Mouse (Mus musculus): ENCODE data around the gene Pdxk. TPM values are rescaled to one million over a fixed set of nuclear protein-coding genes. Genes with fewer than 3 reads are reported as not detected.
A peak's percentile ranks its signal among the peaks of the same experiment; 100 is the strongest.
"Not testable (repeated sequence)": the region's sequence is repeated elsewhere in the genome, so short reads cannot be mapped to it uniquely, and the experiment has no call there.

The Pdxk gene
- total RNA-seq (2014; fragmentation: Nextera tagmentation) = 19.2 and 20.1 TPM in 2 replicates
- 8.5 and 16.1 TPM in 2 replicates for total RNA-seq (2017)

DNA sequence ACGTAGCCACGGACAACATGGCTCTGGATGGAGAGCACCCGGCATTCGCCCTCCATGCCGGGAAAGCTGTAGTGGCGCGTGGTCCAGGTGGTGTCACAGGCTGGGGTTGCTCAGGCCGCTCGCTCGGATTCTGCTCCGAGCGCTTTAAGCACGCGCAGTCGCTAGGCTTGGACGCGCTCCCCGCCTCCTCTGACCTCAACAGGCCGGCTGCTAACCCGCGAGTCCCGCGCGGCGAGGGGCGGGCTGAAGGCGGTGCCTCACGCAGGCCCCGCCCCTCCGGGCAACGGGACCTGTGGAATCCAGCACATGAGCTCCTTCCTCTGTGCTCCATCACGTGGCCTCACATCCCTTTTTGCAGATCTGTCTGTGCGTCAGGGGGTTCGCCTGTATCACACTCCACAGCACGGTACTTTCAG lies at the start of gene Pdxk:
Gene Pdxk, minus strand, starts transcription at position 184 of the 416 bp plus-strand sequence.
- peak; percentile 88 for ATAC-seq (replicated peaks; ENCODE audit: low FRiP score, low TSS enrichment, poor library complexity, severe bottlenecking)

DNA sequence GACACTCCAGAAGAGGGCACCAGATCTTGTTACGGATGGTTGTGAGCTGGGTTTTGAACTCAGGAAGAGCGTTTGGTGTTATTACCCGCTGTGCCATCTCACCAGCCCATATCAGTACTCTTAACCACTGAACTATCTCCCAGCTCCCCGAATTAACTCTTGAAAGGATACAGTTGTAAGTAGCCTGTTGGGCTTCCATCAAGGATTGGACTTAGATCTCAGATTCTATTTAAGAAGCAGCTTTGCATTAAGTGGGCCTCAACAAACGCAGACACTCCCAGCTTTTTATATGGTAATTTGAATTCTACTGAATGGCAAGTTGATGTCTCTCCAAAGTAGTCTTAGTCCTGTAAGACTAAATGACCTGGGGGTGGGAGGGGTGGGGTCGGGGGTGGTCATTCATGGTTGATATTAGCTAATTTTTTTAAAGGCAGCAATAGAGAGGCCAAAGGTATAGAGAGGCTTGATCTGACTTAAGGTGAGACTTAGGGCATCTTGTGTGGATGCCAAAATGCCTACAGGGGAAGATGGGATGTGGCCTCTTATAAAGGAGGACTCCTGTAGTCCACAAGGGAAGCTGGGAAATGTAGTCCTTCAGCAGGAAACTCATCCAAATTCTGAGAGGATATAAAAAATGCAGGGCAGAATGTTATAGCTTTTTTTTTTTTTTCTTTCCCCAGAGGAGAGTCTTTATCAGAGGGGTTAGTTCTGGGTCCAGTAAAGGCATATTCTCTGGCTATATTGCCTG lies 38.4 kb upstream of the Pdxk start:
- no peak for ATAC-seq (replicated peaks; ENCODE audit: low FRiP score, low TSS enrichment, poor library complexity, severe bottlenecking)

DNA sequence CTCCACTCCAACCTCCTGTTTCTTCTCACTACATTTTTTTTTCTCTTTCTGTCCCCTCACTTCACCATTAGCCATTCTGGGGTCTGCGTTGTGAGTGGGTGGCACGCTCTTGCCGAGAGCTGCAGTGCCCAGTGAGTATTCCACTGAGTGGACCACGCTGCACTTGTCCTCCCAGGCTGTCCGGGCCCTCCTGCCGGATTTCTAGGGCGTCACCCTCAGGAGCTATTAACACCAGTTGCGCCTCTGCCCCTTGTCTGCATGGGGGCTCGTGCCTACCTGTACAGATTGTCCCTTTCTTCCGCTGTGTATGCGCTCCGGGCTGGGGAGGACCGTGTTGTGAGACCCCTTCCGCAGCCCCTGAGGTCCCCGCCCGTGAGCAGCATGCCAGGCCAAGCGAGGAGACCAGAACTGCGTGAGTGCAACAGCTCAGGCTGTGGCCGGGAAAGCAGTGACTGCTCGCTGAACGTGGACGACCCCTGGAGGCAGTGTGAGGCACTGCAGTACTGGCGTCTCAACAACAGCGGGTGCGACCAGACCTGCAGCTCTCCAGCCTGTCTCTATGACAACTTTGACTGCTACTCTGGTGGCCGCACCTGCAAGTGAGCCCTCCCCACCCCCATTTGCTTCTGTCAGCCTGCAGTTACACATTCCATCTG lies 22.8 kb upstream of the Pdxk start:
- ATAC-seq (replicated peaks; ENCODE audit: low FRiP score, low TSS enrichment, poor library complexity, severe bottlenecking) = peak; percentile 95

DNA sequence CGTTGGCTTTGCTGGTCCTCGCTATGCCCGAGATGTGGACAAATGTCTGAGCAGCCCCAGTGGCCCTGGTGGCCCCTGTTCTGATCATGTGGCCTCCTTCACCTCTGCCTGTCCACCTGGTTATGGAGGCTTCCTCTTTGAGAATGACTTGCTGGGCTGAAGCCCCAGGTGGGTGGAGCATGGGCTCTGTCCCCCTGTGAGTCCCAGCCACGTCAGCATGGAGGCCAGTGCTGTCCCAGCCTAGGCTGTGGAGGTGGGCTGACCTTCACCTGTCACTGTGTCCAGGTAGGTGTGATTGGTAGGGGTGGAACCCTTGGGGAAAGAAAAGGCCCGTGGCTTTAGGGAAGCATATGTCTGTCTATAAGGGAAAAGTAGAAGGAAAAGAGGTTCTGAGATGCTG lies 22.1 kb upstream of the Pdxk start:
- ATAC-seq (replicated peaks; ENCODE audit: low FRiP score, low TSS enrichment, poor library complexity, severe bottlenecking) = no peak

DNA sequence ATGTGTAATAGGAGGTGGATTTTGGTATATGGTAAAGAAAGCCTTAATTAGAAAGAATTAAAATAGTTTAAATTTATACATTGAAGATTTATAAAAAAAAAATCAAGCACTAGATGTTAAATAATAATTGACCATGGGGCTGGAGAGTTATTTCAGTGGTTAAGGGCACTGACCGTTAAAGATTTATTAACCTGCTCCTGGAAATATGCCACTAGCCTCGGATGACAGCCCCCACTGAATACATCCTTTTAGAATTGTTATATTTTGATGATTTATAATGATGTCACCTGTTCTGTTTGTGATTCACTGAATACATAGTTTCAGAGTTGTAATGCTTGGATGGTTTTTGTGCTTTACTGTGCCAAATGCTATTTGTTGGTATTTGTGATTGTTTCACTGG lies 20.6 kb upstream of the Pdxk start:
- ATAC-seq (replicated peaks; ENCODE audit: low FRiP score, low TSS enrichment, poor library complexity, severe bottlenecking) = not testable (repeated sequence)

DNA sequence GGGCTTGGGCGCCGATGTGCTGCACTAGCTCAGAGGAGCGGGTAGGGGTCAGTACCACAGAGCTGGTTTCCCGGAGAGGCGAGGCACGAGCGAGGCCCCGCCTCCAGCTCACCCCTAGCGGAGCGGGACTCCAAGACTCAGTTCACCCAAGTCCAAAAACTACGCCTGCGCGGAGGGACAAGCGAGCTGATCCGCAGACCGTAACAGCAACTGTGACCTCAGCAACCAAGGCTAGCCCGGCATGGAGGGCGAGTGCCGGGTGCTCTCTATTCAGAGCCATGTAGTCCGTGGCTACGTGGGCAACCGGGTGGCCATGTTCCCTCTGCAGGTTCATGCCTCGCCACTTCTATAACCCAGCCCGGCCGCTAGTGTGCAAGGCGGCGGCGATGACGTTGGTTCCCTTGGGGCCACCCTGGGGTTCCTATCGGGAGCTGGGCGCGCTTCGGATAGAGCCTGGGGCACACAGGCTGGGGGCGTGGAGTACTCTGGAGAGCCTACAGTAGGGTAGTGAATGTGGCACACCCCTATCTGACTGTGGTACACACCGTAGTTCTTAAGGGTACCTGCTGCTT lies 17.2 kb upstream of the Pdxk start:
- ATAC-seq (replicated peaks; ENCODE audit: low FRiP score, low TSS enrichment, poor library complexity, severe bottlenecking) = peak; percentile 95

DNA sequence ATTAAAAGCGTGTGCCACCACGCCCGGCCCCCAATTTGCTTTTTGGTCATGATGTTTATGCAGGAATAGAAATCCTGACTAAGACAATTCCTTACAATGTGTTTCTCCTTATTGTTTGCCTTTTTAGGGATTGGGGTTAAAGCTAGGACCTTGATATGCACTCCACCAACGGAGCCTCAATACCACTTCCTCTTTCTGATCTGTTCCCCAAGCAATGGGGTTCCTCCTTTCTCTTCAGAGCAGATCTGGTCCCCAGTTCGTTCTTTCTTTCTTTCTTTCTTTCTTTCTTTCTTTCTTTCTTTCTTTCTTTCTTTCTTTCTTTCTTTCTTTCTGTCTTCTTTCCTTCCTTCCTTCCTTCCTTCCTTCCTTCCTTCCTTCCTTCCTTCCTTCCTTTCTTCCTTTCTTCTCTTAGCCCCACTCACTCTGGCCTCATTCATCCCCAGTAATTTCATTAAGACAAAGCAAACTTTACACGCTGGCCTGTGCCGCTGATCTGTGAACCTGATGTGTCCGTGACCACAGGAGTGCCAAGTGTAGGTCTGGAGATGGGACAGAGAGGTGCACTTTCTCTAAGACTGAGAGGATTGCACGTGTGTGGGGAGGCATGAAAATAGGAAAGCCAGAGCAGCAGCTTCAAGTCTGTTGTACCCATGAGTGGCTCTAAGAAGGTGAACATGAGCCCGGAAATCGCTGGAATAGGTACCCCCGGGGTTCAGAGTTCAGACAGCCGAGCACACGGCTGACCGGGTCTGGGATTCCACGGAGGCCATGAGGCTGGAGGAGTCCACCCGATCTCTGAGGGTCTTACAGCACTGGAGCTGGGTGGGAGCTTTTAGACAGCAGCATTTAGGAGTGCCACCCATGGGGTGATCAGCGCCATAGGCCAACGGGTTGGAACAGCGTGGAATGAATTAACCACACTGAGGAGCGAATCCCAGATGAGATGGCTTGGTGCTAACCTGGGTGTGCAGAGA lies 16.5 kb upstream of the Pdxk start:
- peak; percentile 3; the same call in 1 of the 2 replicates for ATAC-seq (replicated peaks; ENCODE audit: low FRiP score, low TSS enrichment, poor library complexity, severe bottlenecking)

DNA sequence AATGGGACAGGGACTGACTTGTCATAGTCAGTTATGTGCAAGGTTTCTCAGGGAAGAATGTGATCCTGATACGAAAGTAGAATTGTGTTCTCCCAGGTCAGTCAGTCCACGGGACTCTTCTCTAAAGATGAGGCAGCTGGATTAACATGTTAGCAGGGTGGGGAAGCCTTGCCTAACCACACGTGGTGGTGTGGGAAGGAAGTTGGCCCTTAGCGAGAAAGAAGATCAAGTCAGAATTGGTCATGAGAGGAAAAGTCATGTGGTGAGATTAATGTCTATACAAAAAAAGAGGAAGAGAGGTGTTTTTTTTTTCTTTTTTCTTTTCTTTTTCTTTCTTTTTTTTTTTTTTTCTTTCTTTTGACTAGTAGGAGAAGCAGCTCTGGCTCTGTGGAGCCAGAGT lies 12.0 kb upstream of the Pdxk start:
- ATAC-seq (replicated peaks; ENCODE audit: low FRiP score, low TSS enrichment, poor library complexity, severe bottlenecking) = no peak

DNA sequence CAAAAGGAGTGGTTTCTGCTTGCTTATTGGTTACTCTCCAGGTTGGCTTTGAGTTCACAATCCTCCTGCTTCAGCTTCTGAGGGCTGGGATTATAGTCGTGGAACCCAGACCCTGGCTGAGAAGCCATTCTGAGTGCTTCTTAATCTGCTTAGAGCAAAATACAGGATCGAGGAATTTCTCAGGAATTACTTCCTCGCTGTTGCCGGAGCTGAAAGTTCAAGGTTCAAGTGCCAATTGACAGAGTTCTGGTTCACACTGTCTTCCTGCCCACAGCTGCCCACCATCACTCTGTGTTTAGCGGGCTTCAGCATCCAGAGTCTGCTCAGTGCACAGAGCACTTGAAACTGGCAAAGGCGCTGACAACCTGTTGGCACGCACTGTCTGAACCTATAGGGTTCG lies 10.0 kb upstream of the Pdxk start:
- no peak for ATAC-seq (replicated peaks; ENCODE audit: low FRiP score, low TSS enrichment, poor library complexity, severe bottlenecking)

DNA sequence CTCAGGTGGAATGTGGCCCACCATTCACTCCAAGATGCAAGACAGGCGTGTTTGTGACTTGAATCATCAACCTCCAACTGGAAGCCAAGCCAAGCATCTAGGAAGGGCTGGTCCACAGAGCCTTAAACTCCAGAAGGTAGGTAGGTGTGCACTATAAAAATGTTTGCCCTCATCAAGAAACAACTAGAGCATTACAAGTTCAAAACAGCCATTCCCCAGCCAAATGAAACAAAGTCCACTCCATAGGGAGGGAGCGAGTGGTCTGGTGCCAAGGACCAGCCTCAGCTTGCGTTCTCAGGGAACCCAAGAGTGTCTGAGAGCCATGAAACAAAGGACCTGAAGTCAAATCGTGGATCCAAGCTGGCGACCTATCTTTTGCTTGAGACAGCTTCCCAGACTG lies 8.7 kb upstream of the Pdxk start:
- no peak for ATAC-seq (replicated peaks; ENCODE audit: low FRiP score, low TSS enrichment, poor library complexity, severe bottlenecking)

DNA sequence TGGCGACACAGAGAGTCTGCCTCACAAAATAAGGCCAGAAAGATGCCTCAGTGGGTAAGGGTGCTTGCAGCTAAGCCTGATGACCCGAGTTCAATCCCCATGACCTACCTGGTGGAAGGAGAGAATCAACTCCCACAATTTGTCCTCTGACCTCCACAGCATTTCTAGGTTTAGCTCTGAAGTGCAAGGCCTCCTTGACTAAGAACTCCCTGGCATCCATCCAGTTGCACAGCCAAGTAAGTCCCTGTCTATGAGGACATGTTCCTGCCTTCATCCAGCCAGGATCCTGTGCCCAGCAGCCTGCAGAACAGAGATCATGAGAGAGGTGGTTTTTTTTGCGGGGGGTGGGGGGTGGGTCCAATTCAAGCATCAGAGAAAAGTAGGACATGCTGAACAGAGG lies 7.3 kb upstream of the Pdxk start:
- ATAC-seq (replicated peaks; ENCODE audit: low FRiP score, low TSS enrichment, poor library complexity, severe bottlenecking) = no peak

DNA sequence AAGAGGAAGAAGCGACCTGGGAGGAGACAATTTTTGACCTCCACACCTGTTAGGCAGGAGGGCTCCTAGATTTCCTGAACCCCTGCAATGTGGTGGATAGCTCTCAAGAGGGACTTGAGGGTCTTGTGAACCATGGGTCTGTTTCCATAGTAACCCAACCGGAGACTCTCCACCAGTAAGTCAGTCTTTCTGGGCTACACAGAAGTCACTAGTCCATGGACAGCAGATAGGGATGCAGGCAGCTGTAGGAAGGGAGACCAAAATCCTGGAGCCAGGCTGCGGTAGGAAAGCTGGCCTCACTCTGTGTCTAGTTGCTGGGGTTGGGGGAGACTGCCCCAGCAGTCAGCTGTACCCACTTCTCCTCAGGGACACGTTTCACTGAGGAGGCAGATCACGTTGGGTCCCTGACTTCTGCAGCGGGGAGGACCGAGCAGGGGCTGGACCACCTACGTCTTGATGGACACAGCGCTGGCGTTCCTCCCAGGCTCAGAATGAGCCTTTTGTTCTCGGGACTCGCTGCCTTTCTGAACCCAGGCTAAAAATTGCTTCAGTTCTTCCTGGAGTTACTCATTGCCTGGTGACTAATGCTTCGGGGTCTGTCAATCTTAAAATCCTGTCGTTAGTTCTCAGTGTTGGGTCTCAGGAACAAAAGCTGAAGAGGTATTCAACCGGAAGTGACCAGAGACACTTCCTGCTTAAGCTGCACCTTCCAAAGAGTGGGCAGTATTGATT lies 6.0 kb upstream of the Pdxk start:
- no peak for ATAC-seq (replicated peaks; ENCODE audit: low FRiP score, low TSS enrichment, poor library complexity, severe bottlenecking)

DNA sequence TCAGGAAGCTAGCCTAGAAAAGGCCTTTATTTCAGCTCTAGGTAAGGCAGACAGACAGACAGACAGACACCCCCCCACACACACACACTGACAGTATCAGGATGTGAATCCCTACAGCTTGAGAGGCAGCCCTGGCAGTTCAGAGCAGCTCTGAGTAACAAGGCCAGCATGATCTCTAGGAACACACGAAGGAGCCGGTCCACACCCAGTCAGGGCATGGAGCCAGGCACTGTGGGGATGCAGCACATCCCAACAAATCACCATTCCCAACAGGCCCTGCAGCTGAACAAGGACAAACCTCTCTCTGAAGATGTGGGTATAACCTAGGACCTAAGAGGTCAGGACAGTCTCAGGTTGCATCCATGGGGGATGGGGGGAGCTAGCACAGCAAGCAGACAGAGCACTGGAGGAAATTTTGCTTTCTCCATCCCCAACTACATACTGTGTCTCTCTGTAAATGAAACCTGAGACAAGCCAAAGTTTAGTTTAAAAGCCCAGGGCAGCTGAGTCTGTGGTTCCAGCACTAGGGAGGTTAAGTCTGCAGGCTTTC lies 3.1 kb upstream of the Pdxk start:
- no peak for ATAC-seq (replicated peaks; ENCODE audit: low FRiP score, low TSS enrichment, poor library complexity, severe bottlenecking)

DNA sequence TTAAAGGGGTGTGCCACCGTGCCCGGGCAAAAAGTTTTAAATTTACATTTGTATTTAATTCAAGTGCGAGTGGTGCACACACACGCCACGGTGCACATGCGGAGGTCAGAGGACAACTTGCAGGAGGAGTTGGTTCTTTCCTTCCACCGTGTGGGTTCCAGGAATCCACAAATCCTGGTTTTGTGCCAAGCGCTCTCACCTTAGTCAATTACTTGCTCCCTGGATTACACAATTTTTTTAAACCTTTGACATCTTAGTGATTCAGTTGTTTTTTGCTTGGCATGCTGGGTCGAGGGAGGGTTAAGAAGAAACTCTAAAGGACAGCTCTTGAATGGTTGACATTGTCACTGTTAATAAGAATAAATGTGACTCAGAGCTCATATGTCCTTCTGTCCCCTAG lies 1.9 kb upstream of the Pdxk start:
- ATAC-seq (replicated peaks; ENCODE audit: low FRiP score, low TSS enrichment, poor library complexity, severe bottlenecking) = no peak

DNA sequence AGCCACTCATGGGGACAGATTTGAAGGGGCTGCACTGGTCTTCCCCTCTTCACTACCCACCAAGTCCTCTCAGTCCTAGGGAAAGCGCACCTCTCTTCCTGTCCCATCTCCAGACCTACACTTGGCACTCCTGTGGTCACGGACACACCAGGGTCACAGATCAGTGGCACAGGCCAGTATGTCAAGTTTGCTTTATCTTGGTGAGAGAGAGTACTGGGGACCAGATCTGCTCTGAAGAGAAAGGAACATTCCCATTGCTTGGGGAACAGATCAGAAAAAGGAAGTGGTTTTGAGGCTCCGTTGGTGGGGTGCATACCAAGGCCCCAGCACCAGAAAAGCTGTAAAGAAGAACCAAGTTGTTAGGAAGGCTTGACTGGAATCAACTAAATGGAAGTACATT lies 697 bp upstream of the Pdxk start:
- ATAC-seq (replicated peaks; ENCODE audit: low FRiP score, low TSS enrichment, poor library complexity, severe bottlenecking) = 0 out of 2 replicates have a peak, but pooled peaks have one; percentile 1

DNA sequence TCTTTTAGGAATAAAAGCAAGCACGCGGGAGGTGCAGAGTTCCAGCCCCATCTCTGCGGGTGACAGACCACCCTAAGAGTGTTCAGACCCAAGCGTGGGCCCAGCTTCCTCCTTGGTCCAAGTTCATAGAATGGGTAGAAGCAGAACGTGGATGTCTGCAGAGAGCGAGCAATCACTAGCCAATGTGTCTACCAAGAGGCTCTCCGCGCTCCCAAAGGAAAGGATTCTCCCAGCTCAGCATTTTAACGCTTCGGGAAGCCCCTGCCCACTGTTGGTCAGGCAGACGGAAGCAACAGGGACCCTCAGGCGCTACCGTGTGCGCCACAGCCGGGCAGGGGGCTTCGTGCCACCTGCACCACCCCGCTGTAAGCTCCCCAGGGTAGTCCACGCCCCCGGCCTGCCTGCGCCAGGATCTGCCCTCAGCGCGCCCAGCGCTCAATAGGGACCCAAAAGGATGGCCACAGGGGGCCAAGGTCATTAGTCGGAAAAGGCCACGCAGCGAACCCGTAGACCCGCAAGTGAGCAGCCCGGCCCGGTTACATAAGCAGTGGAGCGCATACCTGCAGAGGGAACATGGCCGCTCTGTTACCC lies 479 bp downstream of the Pdxk start:
- ATAC-seq (replicated peaks; ENCODE audit: low FRiP score, low TSS enrichment, poor library complexity, severe bottlenecking) = no peak; the same call in 1 of the 2 replicates

DNA sequence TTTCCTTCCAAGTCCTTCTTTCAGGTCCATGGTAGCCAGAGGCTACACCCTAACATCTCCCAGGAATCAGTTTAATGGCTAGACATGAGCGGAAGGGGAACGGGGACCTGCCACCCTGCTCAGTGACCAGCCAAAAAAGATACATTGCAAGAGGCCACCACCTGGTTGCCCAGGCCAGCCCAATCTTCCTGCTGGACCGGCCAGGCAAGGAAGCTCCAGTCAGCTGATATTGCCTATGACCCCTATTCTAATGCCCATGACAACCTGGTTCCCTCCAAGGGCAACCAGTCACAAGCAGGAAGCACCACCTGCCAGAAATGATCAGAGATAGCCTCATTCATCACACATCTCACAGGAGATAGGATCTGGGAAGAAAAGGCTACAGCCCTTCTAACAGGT lies 1.0 kb downstream of the Pdxk start:
- no peak for ATAC-seq (replicated peaks; ENCODE audit: low FRiP score, low TSS enrichment, poor library complexity, severe bottlenecking)
